Mouse (Mus musculus): ENCODE measurements around the gene Dlx3. TPM values are rescaled to one million over a fixed set of nuclear protein-coding genes. Genes with fewer than 3 reads are reported as not detected.

Dlx3 gene
- polyA plus RNA-seq, 1 experiment: not detected

DNA sequence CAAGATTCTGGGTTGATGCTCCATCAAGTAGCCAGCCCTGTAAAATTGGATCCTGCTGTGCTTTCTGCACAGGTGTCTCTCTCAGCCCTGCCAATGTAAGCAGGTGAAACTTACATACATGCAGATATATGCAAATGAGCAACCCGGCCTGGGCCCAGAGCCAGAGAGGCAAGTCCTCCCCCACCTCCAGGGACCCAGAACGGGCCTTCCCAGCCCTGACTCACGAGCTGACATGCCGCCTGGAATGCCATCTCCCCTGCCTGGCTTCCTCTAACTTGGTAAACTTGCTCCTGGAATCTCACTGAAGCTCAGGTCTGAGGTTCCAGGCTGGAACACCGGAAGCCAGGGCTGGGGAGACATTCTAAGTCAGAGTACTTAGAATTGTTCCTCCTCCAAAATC is 33.2 kb downstream of the Dlx3 start:
- no peak overlapping the region for H3K27ac ChIP-seq (ENCODE audit: insufficient read depth, low read length)
- 76% methylated on average over 5 of the region's 5 CpGs for WGBS
- no peaks in the 10 kb centered on the region for H3K4me1 ChIP-seq (ENCODE audit: control insufficient read depth, insufficient read depth, insufficient read length)
- H3K27me3 ChIP-seq (ENCODE audit: control insufficient read depth, insufficient read depth, low read length): peaks cover 17% of the 10 kb centered on the region
- H3K4me3 ChIP-seq (ENCODE audit: extremely low read depth, insufficient read depth, insufficient read length): no peak overlapping the region
- no peak for DNase-seq (ENCODE audit: low read depth in 1 of 2, low spot score in 2 of 2)
- TF ChIP-seq CTCF (IDR thresholded peaks at IDR 0.05; ENCODE audit: extremely low read depth, insufficient read depth, insufficient read length, insufficient replicate concordance) (no peak), POLR2A (IDR thresholded peaks at IDR 0.05; ENCODE audit: low read depth, low read length) (no peak)
- no peaks in the 10 kb centered on the region for H3K36me3 ChIP-seq (ENCODE audit: control insufficient read depth, insufficient read depth, low read length)

DNA sequence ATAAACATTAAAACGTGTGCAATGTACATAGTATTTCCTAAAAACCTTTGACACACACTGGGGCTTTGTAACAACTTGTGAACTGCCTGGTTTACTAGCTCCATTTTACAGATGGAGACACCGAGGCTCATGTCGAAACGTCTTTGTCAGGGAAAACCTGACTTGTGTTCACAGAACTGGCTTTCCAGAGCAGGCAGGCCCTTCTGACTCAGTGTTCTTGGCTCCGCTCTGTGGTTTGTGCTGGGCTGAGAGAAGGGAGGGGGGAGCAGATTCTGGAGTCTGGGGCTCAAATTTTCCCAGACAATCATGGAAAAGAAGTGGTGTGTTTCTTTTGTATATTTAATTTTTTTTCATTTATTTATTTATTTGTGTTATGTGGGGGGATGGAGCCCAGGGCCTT is 33.8 kb downstream of the Dlx3 start:
- no peak overlapping the region for H3K4me3 ChIP-seq (ENCODE audit: extremely low read depth, insufficient read depth, insufficient read length)
- no peak for TF ChIP-seq CTCF (IDR thresholded peaks at IDR 0.05; ENCODE audit: extremely low read depth, insufficient read depth, insufficient read length, insufficient replicate concordance)
- TF ChIP-seq POLR2A (IDR thresholded peaks at IDR 0.05; ENCODE audit: low read depth, low read length): no peak
- H3K27ac ChIP-seq (ENCODE audit: insufficient read depth, low read length): no peak overlapping the region
- 83% methylated on average over 5 of the region's 5 CpGs for WGBS
- peaks cover 14% of the 10 kb centered on the region for H3K27me3 ChIP-seq (ENCODE audit: control insufficient read depth, insufficient read depth, low read length)
- DNase-seq (ENCODE audit: low read depth in 1 of 2, low spot score in 2 of 2): no peak
- no peaks in the 10 kb centered on the region for H3K4me1 ChIP-seq (ENCODE audit: control insufficient read depth, insufficient read depth, insufficient read length)
- H3K36me3 ChIP-seq (ENCODE audit: control insufficient read depth, insufficient read depth, low read length): no peaks in the 10 kb centered on the region

DNA sequence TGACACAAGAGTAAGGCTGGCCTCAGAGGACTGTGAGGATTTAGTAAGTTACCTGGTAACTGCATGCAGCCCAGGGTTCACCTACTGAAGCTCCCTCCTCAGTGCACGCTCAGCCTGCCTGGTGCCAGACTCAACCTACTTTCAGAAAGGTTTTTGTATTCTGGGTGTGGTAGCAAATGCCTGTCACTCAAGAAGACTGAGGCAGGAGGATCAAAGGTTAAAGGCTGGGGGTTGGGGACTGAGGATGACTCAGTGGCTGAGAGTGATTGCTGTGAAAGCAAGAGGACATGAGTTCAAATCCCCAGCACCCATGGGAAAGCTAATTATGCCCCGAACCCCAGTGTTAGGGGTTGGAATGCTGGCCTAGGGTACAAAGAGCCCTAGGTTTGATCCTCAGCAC is 35.6 kb downstream of the Dlx3 start:
- Histone ChIP-seq H3K36me3 (ENCODE audit: control insufficient read depth, insufficient read depth, low read length) (no peaks in the 10 kb centered on the region), H3K4me1 (ENCODE audit: control insufficient read depth, insufficient read depth, insufficient read length) (no peaks in the 10 kb centered on the region), H3K4me3 (ENCODE audit: extremely low read depth, insufficient read depth, insufficient read length) (no peak overlapping the region), H3K27ac (ENCODE audit: insufficient read depth, low read length) (no peak overlapping the region), H3K27me3 (ENCODE audit: control insufficient read depth, insufficient read depth, low read length) (peaks cover 6% of the 10 kb centered on the region)
- 83% methylated on average over 2 of the region's 2 CpGs for whole genome bisulfite sequencing
- no peak for DNase-seq (ENCODE audit: low read depth in 1 of 2, low spot score in 2 of 2)
- TF ChIP-seq POLR2A (IDR thresholded peaks at IDR 0.05; ENCODE audit: low read depth, low read length) (no peak), CTCF (IDR thresholded peaks at IDR 0.05; ENCODE audit: extremely low read depth, insufficient read depth, insufficient read length, insufficient replicate concordance) (no peak)

DNA sequence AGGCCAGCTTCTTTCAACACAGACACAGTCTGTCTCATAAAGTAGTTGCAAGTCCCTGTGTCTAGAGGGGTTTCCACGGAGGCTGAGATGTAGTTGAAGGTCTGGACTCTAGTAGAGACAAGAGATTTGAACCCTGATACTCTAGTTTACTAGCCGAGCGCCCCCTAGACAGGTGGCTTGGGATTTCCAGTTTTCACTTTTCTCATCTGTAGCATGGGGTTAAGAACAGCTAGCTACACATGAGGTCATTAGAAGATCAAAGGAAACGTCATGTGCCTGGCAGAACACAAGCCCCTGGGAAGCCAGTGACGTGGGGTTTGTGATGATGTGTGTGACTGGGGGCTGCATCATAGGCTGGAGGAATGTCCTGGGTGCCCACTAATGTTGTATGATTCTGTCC is 37.4 kb downstream of the Dlx3 start:
- no peak for DNase-seq (ENCODE audit: low read depth in 1 of 2, low spot score in 2 of 2)
- Histone ChIP-seq H3K36me3 (ENCODE audit: control insufficient read depth, insufficient read depth, low read length) (no peaks in the 10 kb centered on the region), H3K27me3 (ENCODE audit: control insufficient read depth, insufficient read depth, low read length) (no peaks in the 10 kb centered on the region), H3K4me1 (ENCODE audit: control insufficient read depth, insufficient read depth, insufficient read length) (no peaks in the 10 kb centered on the region), H3K27ac (ENCODE audit: insufficient read depth, low read length) (no peak overlapping the region), H3K4me3 (ENCODE audit: extremely low read depth, insufficient read depth, insufficient read length) (no peak overlapping the region)
- WGBS: 57% methylated on average over 5 of the region's 5 CpGs
- TF ChIP-seq CTCF (IDR thresholded peaks at IDR 0.05; ENCODE audit: extremely low read depth, insufficient read depth, insufficient read length, insufficient replicate concordance) (no peak), POLR2A (IDR thresholded peaks at IDR 0.05; ENCODE audit: low read depth, low read length) (no peak)

DNA sequence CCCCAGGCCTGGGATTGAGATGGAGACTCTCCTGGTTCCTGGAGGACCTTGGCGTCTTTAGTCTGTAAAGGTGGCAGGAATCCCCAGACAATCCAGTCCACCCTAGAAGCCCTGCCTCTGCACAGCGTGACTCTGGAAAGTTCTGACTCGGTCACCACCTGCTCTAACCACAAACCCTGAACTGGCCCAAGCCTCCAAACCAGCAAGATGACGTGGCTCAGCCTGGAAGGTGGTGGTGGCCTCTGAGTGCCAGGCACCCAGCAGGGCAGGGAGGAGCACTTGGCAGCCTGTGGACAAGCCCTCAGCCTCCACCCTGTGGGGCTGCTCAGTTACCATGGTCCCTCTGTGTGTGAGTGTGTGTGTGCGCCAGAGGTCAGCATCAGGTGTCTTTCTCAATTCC is 38.0 kb downstream of the Dlx3 start:
- 32% methylated on average over 5 of the region's 5 CpGs for WGBS
- TF ChIP-seq CTCF (IDR thresholded peaks at IDR 0.05; ENCODE audit: extremely low read depth, insufficient read depth, insufficient read length, insufficient replicate concordance): no peak
- TF ChIP-seq POLR2A (IDR thresholded peaks at IDR 0.05; ENCODE audit: low read depth, low read length): no peak
- Histone ChIP-seq H3K36me3 (ENCODE audit: control insufficient read depth, insufficient read depth, low read length) (no peaks in the 10 kb centered on the region), H3K27me3 (ENCODE audit: control insufficient read depth, insufficient read depth, low read length) (no peaks in the 10 kb centered on the region), H3K27ac (ENCODE audit: insufficient read depth, low read length) (no peak overlapping the region), H3K4me3 (ENCODE audit: extremely low read depth, insufficient read depth, insufficient read length) (no peak overlapping the region), H3K4me1 (ENCODE audit: control insufficient read depth, insufficient read depth, insufficient read length) (no peaks in the 10 kb centered on the region)
- no peak for DNase-seq (ENCODE audit: low read depth in 1 of 2, low spot score in 2 of 2)

DNA sequence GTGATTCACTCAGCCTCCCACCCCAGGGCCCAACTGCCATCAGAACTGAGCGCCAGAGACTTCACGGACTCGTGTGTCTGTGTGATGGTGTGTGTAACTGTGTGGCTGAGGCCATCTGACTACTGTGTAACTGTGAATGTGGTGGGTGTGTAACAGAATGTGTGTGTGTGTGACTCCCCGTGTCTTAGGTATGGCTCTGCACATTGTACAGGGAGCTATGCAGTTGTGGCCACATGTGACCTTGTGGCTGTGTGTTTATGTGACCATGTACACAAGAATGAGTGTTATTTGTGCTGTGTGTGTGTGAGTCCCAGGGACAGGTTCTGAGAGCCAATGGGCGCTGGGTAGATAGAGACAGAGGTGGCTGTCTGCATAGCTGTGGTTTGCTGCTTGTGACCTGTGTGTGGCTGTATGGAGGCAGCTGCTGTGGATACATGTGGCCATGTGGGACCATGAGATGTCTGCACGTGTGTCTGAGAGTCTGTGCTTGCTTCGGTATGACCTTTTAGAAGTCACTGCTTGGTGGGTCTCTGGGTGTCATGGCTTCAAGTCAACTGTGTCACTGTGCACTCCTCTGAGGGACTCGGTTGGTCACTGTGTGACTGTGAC is 39.9 kb downstream of the Dlx3 start:
- 90% methylated on average over 8 of the region's 8 CpGs for WGBS
- H3K27me3 ChIP-seq (ENCODE audit: control insufficient read depth, insufficient read depth, low read length): no peaks in the 10 kb centered on the region
- no peak for DNase-seq (ENCODE audit: low read depth in 1 of 2, low spot score in 2 of 2)
- H3K4me3 ChIP-seq (ENCODE audit: extremely low read depth, insufficient read depth, insufficient read length): no peak overlapping the region
- no peaks in the 10 kb centered on the region for H3K4me1 ChIP-seq (ENCODE audit: control insufficient read depth, insufficient read depth, insufficient read length)
- TF ChIP-seq CTCF (IDR thresholded peaks at IDR 0.05; ENCODE audit: extremely low read depth, insufficient read depth, insufficient read length, insufficient replicate concordance) (no peak), POLR2A (IDR thresholded peaks at IDR 0.05; ENCODE audit: low read depth, low read length) (no peak)
- H3K36me3 ChIP-seq (ENCODE audit: control insufficient read depth, insufficient read depth, low read length): no peaks in the 10 kb centered on the region
- H3K27ac ChIP-seq (ENCODE audit: insufficient read depth, low read length): no peak overlapping the region

DNA sequence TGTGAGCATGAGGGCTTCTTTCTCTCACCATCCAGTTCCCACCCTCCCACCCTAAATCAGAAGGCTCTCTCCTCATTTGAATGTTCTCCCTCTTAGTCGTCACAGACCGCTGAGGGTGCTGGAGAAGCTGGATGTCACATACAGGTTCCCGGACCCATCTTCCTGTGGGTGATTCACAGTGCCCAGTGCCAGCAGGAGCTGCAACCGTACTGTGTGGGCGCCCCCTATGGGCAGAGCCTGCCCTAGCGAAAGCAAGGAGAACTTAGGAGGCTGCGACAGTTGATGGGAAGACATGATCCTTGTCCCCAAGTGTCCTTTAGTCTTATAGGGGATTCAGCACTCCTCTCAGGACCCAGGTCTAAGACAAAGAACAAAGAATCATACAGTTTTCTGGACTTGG is 40.8 kb downstream of the Dlx3 start:
- H3K4me1 ChIP-seq (ENCODE audit: control insufficient read depth, insufficient read depth, insufficient read length): no peaks in the 10 kb centered on the region
- no peaks in the 10 kb centered on the region for H3K27me3 ChIP-seq (ENCODE audit: control insufficient read depth, insufficient read depth, low read length)
- no peak for DNase-seq (ENCODE audit: low read depth in 1 of 2, low spot score in 2 of 2)
- H3K36me3 ChIP-seq (ENCODE audit: control insufficient read depth, insufficient read depth, low read length): no peaks in the 10 kb centered on the region
- WGBS: 78% methylated on average over 7 of the region's 7 CpGs
- H3K4me3 ChIP-seq (ENCODE audit: extremely low read depth, insufficient read depth, insufficient read length): no peak overlapping the region
- no peak overlapping the region for H3K27ac ChIP-seq (ENCODE audit: insufficient read depth, low read length)
- TF ChIP-seq CTCF (IDR thresholded peaks at IDR 0.05; ENCODE audit: extremely low read depth, insufficient read depth, insufficient read length, insufficient replicate concordance) (peak; percentile 13; the same call in 1 of the 2 replicates), POLR2A (IDR thresholded peaks at IDR 0.05; ENCODE audit: low read depth, low read length) (no peak)
